Mouse (Mus musculus) CD4-positive, CD25-positive, alpha-beta regulatory T cell, adult 4 months (primary cell): ENCODE results near the gene Tas2r105. TPM values are rescaled to one million over a fixed set of nuclear protein-coding genes. Genes with fewer than 3 reads are reported as not detected.

Experiments used
- ATAC-seq: one replicate; pipeline ENCODE4 v1.8.0; 2017
- polyA plus RNA-seq, 2 experiments: library from polyadenylated mRNA; unstranded; fragments of 100-300 nt; shearing (Covaris generic); gene quantifications; one replicate each; pipeline ENCODE4 v1.2.1; 2017

Gene Tas2r105
- not detected for polyA plus RNA-seq

- no peak for ATAC-seq
These were observed at the start of gene Tas2r105 for GRCm38 (mm10) chr6:131687395-131687794. Tas2r105 (minus strand) TSS chr6:131687495.

- ATAC-seq: no peak
These were observed 25.5 kb upstream of the Tas2r105 start for GRCm38 (mm10) chr6:131712803-131713202.

- ATAC-seq: no peak
These were observed 2.7 kb upstream of the Tas2r105 start, which contains the start of gene Tas2r114 for GRCm38 (mm10) chr6:131689963-131690362. Tas2r114 (minus strand) TSS chr6:131690063.

GRCm38 (mm10) chr6:131685644-131686043 is 1.7 kb downstream of the Tas2r105 start, which contains the start of gene Tas2r104:
Tas2r104 (minus strand) TSS chr6:131685744.
- no peak for ATAC-seq

GRCm38 (mm10) chr6:131678786-131679185 is 8.5 kb downstream of the Tas2r105 start, which contains the start of gene Tas2r106:
Tas2r106 (minus strand) TSS chr6:131678886.
- no peak for ATAC-seq

- ATAC-seq: no peak
These were observed 27.2 kb downstream of the Tas2r105 start, which contains the start of gene Tas2r107 for GRCm38 (mm10) chr6:131660049-131660448. Tas2r107 (minus strand) TSS chr6:131660149.

Other genes starting within 250 kb of the Tas2r105 start
- gene 5430401F13Rik, start 201.1 kb downstream of the Tas2r105 start, polyA plus RNA-seq: not detected
- gene Gm6619, start 201.1 kb downstream of the Tas2r105 start, polyA plus RNA-seq: not detected
- gene Tas2r130, start 56.6 kb downstream of the Tas2r105 start, polyA plus RNA-seq: not detected
- not detected for gene Tas2r107, start 27.3 kb downstream of the Tas2r105 start, polyA plus RNA-seq
- gene Tas2r106, start 8.6 kb downstream of the Tas2r105 start, polyA plus RNA-seq: not detected
- gene Tas2r104, start 1.8 kb downstream of the Tas2r105 start, polyA plus RNA-seq: not detected
- gene Tas2r114, start 2.6 kb upstream of the Tas2r105 start, polyA plus RNA-seq: not detected